Mouse (Mus musculus) cerebellum, adult 9-11 months (tissue): ENCODE data around the gene Tmem132c.

Experiments
- DNase-seq: peaks from one replicate; pipeline ENCODE4 v3.0.0; 2022

Tmem132c gene

GRCm38 (mm10) chr5:127429124-127429523, 187.5 kb downstream of the Tmem132c start:
- DNase-seq = no peak

GRCm38 (mm10) chr5:127431561-127431960, 190.0 kb downstream of the Tmem132c start:
- no peak for DNase-seq

- DNase-seq = peak; percentile 91
These were observed 195.2 kb downstream of the Tmem132c start for GRCm38 (mm10) chr5:127436836-127437235.

- DNase-seq = no peak
These were observed 197.0 kb downstream of the Tmem132c start for GRCm38 (mm10) chr5:127438639-127439038.

- no peak for DNase-seq
These were observed 200.4 kb downstream of the Tmem132c start for GRCm38 (mm10) chr5:127441963-127442362.

GRCm38 (mm10) chr5:127453580-127453979, 212.0 kb downstream of the Tmem132c start:
- DNase-seq = no peak

GRCm38 (mm10) chr5:127454068-127454467, 212.5 kb downstream of the Tmem132c start:
- no peak for DNase-seq

- DNase-seq = no peak
These were observed 214.5 kb downstream of the Tmem132c start for GRCm38 (mm10) chr5:127456076-127456475.

GRCm38 (mm10) chr5:127468151-127468550, 226.5 kb downstream of the Tmem132c start:
- DNase-seq = no peak

- no peak for DNase-seq
These were observed 228.7 kb downstream of the Tmem132c start for GRCm38 (mm10) chr5:127470351-127470750.

- DNase-seq = no peak
These were observed 230.3 kb downstream of the Tmem132c start for GRCm38 (mm10) chr5:127471902-127472301.

GRCm38 (mm10) chr5:127473706-127474105, 232.1 kb downstream of the Tmem132c start:
- DNase-seq = peak; percentile 70

- DNase-seq = no peak
These were observed 233.2 kb downstream of the Tmem132c start for GRCm38 (mm10) chr5:127474856-127475255.

- DNase-seq = no peak
These were observed 236.2 kb downstream of the Tmem132c start for GRCm38 (mm10) chr5:127477790-127478189.

- no peak for DNase-seq
These were observed 236.7 kb downstream of the Tmem132c start for GRCm38 (mm10) chr5:127478322-127478721.

- DNase-seq = no peak
These were observed 239.3 kb downstream of the Tmem132c start for GRCm38 (mm10) chr5:127480931-127481330.

- DNase-seq = peak; percentile 43
These were observed 239.8 kb downstream of the Tmem132c start for GRCm38 (mm10) chr5:127481416-127481815.

- DNase-seq = no peak
These were observed 240.7 kb downstream of the Tmem132c start for GRCm38 (mm10) chr5:127482342-127482741.

GRCm38 (mm10) chr5:127483955-127484659, 242.5 kb downstream of the Tmem132c start:
- DNase-seq = no peak

- DNase-seq = no peak
These were observed 243.3 kb downstream of the Tmem132c start for GRCm38 (mm10) chr5:127484813-127485486.

GRCm38 (mm10) chr5:127487190-127487589, 245.6 kb downstream of the Tmem132c start:
- no peak for DNase-seq

GRCm38 (mm10) chr5:127488666-127489065, 247.1 kb downstream of the Tmem132c start:
- DNase-seq = no peak

- DNase-seq = no peak
These were observed 250.1 kb downstream of the Tmem132c start for GRCm38 (mm10) chr5:127491724-127492123.

- DNase-seq = no peak
These were observed 255.3 kb downstream of the Tmem132c start for GRCm38 (mm10) chr5:127496895-127497294.
